Mouse (Mus musculus) bone marrow, adult 2 months (tissue): ENCODE measurements around the gene Arhgef3.

Experiments
- CTCF ChIP-seq: fragments of 200-500 bp; IDR thresholded peaks from 2 replicates; pipeline ENCODE4 v1.5.1; 2011; ENCODE audit warnings: low read length, control low read depth; ENCODE audit not compliant: control insufficient read depth, insufficient read depth
- POLR2A ChIP-seq: fragments of 200-500 bp; IDR thresholded peaks from 2 replicates; pipeline ENCODE4 v1.6.1; 2011; ENCODE audit warnings: low read depth, mild to moderate bottlenecking, control low read depth, low read length, borderline replicate concordance; ENCODE audit not compliant: control insufficient read depth

DNA sequence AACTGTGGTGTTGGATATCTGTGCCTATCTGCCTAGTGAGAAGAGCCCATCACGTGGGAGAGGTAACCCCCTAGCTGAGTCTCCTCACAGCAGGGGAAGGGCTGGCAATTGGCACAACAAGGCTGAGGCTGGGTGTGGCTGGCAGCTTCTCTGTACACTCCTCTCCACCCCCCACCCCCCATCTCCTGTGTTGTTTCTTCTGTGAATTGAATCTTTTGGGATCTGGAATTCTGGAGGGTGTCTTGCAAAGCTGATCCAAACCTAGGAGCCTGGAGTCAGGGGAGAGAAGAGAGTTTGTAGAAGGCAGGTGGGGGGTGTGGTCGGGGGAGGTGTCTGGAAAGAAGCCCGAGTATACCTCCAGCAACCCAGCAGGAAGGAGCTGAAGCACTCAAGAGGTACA, 26.8 kb downstream of the Arhgef3 start:
- no peak for TF ChIP-seq CTCF
- TF ChIP-seq POLR2A: no peak
